Mouse (Mus musculus): ENCODE measurements around the gene Tk1.

Gene Tk1

DNA sequence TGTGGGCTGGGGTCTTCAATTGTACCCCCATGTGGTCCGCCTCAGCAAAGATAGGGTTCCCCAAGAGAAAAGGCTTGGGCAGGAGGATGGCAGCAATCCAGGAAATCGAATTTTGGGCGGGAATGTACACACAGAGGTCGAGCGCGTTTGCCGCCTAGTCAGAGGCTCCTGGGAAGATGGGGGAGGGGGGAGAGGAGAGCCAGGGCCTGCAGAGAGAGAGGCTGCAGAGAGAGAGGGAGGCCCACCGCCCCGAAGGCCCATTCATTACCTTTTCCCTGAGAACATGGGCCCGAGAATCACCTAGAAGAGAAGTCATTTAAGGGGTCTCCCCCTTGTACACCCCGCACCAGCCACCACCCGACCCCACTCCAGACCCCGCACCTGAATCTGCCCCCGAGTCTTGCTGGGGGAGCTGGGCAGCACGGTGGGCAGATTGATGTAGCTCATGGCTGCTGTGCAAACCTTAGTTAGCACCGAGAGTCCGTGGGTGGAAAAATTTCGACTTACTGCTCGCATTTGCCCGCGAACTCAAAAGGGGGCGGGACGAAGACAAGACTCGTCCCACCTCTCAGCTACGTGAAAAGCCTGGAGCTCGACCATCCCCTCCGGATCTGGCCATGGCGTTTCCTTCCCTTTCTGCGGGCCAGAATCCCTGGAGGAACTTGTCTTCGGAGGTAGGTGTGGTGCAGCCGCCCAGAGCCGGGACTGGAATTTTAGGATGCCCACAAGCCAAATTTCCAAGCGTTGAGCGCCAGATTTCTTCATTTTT, at the start of gene Tk1, which contains the start of gene Afmid:
TSS of gene Tk1 (minus strand) at position 760 of the 769 bp plus-strand sequence.
TSS of gene Afmid (plus strand) at position 592 of the 769 bp plus-strand sequence.
- DNase-seq (ENCODE audit: low read depth, low spot score), result peak; percentile 97

DNA sequence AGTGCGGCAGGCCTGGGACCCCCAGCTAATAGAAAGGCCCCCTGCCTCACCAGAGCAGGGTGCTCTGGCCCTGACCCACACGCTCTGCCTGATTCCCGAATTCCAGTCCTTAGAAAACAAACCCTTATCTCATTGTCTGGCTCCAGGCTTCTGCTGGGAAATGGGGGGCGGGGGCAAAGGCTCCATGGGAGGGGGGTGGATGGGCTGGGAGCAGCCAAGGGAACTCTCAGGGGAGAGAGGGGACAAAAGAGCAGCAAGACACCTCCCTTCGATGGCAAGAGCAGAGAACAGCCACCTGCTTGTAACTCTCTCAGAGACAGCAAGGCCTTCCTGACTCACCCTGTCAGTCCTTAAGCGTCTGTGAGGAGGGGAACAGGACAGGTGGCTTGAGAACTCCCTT, 49.8 kb upstream of the Tk1 start:
- peak; percentile 49 for DNase-seq (ENCODE audit: low read depth, low spot score)

DNA sequence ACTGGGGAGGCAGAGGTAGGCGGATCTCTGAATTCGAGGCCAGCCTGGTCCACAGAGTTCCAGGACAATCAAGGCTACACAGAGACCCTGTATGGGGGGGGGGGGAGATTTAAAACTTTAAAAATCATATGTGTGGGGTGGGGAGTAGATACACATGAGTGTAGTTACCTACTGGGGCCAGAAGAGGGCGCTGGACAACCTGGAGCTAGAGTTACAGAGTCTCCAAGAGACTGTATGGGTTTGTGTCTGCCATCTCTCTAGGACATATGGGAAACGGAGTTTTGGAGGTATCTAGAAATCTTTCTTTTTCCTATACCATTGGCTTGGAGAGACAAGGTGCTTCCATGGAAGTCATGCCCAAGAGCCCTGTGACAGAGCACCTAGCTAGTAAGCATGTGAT, 48.5 kb upstream of the Tk1 start:
- peak; percentile 72 for DNase-seq (ENCODE audit: low read depth, low spot score)

DNA sequence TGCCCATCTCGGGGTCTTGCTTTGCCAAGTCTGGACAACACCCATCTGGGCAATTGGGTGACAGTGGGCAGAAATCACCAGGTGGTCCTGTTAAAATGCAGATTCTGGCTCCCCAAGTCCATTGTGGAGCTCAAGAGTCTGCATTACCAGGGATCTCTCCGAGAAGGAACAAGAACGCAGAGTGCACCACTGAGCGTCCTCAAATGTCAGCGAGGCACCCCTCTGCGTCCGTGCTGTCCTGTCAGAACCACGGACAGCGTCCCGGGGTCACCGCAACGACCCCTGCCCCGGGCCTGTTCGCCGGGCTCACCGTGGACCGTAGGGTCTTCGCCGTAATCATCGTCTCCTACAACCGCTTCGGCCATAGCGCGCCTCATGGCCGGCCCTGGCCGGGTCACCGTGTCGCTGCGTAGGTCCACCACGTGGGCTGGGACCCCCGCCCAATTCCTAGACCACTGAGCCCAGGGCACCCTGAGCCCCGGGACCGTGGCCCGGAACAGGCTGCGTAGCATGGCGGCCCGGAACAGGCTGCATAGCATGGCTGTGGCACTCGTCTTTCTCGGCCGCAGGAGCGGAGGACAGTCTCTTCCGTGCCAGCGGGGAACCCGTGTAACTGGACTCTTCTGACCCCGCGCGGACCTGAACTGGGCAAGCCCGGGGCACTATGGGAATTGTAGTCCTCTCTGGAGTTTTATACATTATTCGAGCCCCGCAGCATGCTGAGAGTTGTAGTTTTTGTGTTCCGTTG, 47.1 kb upstream of the Tk1 start, which contains the start of gene Tha1:
TSS of gene Tha1 (minus strand) at position 621 of the 748 bp plus-strand sequence.
- DNase-seq (ENCODE audit: low read depth, low spot score), result no peak

DNA sequence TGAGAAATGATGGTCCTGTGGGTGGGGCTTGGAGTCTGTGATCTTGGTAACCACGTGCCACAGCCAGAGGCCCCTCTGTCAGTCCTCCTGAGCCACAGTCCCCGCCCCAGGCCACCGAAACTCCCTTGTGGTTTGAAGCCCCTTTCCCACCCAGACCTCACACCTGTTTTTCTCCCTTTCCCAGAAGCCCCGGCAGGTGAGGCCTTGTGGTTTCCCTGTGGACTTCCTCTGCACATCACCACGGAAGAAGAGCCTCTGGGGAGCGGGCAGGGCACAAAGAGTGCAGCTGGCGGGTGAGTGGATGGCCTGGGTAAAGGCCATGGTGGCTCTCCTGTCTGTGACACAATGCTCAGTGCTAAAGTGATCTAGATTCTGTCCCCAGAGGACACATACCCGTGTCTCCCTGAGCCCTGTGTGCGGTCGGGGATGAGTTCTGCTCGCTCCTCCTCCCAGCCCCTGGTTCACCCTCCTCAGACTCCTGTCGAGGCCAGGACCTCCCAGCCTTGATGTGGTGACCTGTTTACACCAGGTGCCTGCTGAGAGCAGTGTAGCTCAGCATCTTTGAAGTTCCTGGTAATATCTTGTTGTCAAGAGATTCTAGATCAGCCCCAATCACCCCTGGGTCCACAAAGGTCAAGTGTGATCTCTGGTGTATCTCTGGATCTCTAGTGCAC, 46.2 kb upstream of the Tk1 start:
- no peak for DNase-seq (ENCODE audit: low read depth, low spot score)

DNA sequence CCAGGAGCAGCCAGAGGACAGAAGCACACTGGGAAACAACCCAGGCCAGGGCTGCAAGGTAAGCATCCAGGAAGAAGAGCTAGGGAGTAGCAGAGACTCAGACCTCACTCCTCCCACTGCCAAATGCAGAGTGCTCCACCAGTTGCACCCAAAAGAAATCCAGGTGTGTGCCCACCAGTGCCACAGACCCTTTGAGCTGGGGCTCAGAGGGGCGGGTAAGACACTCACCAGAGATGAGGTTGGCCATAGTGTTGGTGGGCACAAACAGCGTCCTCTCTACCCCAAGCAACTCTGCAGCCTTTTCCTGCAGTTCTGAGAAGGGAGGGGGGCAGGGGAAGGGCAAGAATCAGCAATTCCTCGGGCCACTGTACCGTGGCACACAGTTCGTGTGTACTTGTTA, 45.5 kb upstream of the Tk1 start:
- DNase-seq (ENCODE audit: low read depth, low spot score), result no peak

DNA sequence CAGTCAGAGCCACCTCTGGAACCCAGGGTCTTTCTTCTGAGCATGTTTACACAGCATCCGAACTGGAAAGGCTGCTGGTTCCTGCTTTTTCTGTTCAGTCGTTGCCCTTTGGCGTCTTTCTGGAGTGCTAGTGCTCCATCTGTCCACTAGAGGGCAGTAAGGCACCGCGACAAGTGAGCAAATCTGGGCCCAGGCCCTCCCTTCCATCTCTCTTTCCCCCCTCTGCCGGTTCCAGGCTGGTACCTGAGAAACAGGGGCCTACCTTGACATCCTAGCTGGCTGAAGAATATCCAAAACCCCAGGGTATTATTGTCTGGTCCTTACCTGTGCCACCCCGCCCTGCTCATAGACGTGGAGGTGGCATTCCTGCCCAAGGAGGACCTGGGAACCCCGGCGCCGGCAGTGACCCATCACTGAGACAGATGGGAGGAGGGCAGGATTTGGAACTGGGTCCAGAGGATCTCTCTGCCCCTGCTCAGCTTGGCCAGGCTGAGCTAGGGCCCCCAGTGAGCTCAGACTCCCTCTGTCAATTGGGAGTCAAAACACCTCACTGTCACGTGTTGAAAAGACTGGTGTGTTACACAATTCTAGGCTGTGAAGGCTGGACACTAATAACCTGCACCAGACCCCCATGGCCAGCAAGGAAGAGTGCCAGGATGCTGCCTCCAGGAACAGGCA, 44.9 kb upstream of the Tk1 start:
- DNase-seq (ENCODE audit: low read depth, low spot score), result peak; percentile 85

DNA sequence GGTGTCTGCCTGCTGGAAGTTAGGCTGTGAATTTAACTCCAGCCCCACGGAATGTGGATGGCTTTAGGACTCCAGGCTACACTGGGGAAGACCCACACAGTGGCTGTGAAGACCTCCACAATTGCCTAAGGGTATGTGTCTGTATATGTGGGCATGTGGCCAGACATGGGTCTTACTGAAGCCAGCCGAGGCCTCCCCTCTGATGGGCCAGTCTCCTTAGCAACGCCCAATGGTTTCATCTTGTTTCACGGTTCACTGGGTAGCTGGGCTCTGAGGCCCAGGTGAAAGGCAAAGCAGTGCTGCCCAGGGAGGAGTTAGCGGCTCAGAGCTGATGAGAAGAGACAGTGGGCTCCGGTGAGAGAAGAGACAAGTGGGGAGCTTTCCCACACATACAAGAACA, 40.1 kb upstream of the Tk1 start:
- no peak for DNase-seq (ENCODE audit: low read depth, low spot score)

DNA sequence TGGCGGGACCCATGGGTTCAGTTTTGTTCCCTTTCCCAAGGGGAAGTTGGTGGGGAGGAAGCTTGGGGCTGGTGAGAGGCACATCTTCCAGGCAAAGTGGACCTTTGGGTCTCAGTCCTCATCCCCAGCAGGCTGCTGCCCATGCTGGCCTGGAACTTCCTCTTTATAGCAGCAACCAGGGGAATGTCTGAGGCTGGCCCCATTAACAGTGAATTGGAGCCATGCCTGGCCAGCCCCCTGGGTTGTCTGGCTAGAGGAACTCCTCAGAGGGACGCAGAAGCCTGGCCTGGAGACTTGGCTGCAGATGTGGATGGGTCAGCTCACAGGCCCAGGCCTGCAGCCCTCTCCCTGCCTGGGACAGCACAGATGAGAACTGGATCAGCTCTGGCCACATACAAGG, 38.9 kb upstream of the Tk1 start:
- DNase-seq (ENCODE audit: low read depth, low spot score), result no peak

DNA sequence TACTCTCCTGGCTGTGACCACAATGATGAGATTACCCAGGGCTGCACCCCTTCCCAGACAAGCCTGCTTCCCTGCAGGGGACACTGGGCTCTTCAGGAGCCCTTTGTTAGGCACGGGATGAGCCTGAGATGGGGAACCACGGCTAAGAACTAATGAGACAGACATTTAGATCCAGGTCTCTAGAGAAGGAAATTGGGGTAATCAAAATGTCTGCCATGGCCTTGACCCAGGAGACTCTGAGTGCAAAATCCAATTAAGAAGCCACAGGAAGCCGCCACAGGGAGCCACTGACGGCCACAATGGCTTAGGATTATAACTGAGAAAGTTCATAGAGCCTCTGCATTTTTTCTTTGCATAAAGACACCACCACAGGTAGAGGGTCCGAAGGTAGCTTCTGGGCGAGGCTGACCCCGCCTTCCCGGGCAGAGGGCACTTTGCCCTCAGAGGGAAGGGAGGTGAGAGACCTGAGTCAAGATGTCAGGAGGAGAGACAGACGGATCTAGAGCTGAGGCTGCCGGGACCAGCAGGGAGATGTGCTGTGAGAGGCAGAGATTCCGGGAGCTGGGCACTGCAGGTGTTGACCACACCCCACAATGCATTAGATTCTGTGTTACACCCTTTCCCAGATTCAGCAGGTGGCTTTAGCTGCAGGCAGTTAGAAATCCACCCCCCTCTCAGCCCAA, 37.4 kb upstream of the Tk1 start:
- peak; percentile 87 for DNase-seq (ENCODE audit: low read depth, low spot score)

DNA sequence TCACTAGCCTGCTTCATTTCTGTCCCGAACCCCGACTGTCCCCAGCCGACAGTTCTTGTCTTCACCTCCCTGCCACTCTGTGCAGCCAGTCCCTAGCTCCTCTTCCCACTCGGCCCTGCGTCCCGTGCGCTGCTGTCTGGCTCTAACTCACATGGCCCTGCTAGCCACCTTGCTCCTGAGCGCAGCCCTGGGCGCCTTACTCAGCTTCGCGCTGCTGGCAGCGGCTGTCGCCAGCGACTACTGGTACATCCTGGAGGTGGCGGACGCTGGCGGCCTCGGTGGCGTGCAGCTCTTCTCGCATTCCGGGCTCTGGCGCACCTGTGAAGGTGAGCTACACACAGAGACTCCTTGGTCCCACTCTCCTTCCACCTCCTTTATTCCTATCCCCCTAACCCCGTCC, 34.7 kb upstream of the Tk1 start, which contains the start of gene Tmem235:
TSS of gene Tmem235 (plus strand) at position 152 of the 400 bp plus-strand sequence.
- no peak for DNase-seq (ENCODE audit: low read depth, low spot score)

DNA sequence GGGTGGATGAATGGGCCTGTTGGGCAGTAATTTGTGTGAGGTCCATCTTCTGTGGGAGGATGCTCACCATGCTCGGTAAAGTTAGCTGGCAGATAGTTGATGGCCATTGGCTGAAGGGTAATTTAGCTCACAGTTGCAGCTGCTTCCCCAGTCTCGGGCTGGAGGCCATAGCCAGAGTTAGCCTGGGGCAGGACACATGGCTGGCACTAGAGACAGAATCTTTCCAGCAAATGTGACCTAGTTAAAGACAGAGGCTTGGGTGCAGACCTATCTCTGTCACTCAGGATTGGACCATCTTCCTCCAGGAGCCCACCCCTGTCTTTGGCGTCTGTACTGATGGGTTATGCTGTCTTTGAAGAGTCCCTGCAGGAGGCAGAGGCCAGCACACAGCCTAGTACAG, 32.5 kb upstream of the Tk1 start:
- DNase-seq (ENCODE audit: low read depth, low spot score), result no peak

DNA sequence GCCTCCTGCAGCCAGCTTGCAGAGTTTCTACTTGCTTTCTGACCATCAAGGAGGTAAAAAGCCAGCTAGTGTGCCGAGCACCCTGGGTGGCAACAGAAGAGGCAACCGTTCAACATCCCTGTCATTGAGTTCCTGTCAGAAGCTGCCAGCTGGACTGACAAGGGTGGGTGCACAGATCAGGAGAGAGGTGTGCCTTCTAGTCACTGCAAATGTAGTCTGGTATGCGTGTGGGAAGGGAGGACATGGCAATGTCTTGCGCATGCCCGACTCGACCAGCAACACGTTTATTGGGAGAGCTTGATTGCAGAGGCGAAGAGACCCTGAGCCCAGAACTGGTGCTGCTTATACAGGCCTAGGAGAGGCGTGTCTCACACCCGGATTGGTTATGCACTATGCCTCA, 31.6 kb upstream of the Tk1 start:
- DNase-seq (ENCODE audit: low read depth, low spot score), result peak; percentile 62

DNA sequence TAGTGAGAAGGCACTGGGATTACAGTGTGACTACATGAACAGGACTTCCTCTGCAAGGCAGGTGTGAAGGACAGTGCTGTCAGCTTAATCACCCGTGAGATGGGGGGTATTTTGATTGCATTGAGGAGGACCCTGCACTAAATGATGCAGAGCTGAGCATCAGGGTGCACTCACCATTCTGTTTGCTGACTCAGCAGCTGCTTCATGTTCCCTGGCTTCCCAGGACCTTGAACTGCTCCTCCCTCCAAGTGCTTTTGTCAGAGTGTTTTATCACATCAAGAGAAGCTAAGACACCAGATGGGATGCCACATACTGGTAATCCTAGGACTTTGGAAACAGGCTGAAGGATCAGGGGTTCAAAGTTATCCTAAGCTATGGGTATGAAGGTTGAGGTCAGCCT, 30.1 kb upstream of the Tk1 start:
- DNase-seq (ENCODE audit: low read depth, low spot score), result no peak

DNA sequence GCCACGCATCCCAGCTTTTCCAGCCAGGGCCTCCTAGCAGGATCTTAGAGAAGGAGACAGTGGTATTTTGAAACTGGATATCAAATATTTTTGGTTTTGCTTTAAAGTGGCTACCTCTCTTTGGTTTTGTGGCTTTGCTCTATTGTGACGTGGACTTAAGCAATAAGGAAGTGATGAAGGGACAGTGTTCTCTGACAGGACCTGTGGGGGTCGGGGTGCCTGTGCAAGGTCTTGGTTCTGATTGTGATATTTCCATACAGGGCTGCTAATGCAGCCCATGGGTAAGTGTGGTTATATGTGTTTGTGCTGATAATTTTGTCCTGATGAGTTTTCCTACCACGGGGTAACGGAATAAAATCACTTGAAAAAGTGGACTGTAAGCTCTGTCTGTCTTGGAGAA, 29.5 kb upstream of the Tk1 start:
- no peak for DNase-seq (ENCODE audit: low read depth, low spot score)

DNA sequence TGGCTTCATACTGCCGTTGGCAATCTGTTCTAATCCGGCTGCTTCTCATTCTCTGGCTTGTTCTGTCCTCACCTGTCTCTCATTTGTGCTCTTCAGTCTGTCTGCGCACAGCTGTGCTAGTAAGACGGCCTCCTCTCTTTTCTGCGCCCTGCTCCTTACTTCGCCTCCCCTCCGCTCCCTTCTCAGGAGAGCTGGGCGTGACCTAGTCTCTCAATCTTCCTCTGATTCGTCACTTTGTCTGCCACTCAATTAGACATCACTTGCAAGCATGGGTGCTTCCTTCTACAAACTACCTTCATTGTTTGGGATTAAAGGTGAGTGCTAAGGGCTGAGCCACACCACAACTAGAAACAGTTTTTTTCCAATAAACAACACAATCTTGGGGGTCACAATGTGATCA, 28.3 kb upstream of the Tk1 start:
- DNase-seq (ENCODE audit: low read depth, low spot score), result peak; percentile 92

DNA sequence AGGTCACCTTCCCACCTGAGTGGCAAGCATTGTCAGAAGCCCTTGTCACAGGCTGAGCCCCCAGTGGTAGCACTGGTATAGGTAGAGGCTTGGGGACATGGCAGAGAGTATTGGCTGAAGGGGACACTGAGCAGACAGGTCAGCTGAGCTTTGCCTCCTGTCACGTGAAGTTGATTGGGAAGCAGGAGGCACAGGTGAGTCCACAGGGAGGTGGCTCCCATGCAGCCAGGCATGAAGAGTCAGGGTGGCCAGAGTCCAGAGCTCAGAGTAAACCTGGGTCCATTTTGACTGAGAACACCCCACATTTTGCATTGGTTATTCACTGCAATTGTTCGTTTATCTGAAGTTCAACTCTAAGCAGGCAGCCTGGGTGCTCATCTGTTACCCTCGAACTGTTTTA, 27.0 kb upstream of the Tk1 start:
- no peak for DNase-seq (ENCODE audit: low read depth, low spot score)

DNA sequence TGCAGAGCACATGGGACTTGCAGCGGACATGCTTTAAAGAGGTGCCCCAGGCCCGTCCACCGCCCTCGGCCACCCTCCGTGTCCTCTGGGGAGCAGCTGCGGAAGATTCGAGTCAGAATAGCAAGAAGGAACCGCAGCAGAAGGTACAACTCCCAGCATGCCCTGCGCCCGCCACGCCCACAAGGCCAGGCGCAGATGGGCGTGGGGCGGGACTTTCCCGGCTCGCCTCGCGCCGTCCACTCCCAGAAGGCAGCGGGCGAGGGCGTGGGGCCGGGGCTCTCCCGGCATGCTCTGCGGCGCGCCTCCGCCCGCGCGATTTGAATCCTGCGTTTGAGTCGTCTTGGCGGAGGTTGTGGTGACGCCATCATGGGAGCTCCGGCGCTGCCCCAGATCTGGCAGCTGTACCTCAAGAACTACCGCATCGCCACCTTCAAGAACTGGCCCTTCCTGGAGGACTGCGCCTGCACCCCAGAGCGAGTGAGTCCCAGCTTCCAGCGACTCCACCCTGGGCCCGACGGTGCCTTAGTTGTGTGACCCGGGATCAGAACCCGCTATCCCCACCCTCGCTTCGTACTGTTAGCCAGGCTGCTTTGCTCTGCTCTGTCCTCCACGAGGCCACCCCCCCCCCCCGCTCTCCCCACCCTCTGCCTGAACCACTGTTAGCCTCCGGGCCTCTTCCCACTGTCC, 23.2 kb upstream of the Tk1 start, which contains the start of gene Birc5:
TSS of gene Birc5 (plus strand) at position 267 of the 687 bp plus-strand sequence.
- peak; percentile 97 for DNase-seq (ENCODE audit: low read depth, low spot score)

DNA sequence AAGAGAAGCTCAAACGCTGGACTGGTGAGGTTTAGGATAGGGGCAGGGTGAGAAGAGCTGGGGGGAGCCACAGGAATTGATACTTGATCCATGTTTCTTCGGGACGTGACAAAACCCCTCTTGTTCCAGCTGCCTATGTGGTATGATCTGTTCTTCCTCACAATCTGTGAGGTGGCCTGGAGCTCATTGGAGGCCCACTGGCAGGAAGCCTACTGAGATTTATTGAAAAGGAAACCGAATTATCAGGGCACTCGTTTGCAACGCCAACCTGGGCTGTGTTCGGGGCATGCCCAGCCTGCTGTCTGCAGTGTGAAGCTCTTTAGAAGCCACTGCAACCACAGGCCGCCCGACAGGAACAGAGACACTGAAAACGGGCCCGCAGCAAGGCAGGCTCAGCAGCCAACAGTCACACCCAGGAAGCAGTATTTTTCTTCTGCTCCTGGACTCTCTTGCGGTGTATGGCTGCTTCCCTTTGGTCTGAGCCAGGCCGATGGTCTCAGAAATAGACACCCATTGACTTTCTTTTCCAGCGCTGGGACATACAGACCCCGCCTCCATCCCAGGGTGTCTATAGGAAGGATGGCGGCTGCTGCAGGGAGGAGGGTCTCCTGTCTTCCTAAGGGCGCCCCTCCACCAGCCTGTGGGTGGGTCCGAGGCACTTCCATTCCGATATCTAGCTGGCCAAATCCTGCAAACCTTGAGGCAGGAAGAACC, 22.5 kb upstream of the Tk1 start:
- DNase-seq (ENCODE audit: low read depth, low spot score), result peak; percentile 92
